Mouse (Mus musculus): Measurements from ENCODE around the gene Zfp629.

DNA sequence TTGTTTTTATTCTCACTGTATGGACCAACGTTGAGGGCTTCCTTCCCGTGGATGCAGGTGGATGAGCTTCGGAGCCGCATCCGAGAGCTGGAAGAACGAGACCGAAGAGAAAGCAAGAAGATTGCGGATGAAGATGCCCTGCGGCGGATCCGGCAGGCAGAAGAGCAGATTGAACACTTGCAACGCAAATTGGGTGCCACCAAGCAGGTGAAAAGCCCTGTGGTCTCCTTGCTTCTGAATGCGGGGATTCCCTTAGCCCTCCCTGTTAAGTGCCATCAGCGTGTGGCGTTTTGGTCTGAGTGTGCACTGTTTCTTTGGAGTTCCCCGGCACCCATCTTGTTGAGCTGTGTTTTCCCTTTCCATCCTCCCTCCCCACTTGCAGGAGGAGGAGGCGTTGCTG lies 18.9 kb downstream of the Zfp629 start:
- TF ChIP-seq POU5F1 (IDR thresholded peaks at IDR 0.05; ENCODE audit: borderline replicate concordance, low read length) (no peak), CTCF (conservative IDR thresholded peaks at IDR 0.05; ENCODE audit: low read length) (no peak)

Measured in E14TG2a.4 (cell line).